Mouse (Mus musculus) intestine, embryonic 16.5 days (tissue): ENCODE results near the gene Snx29. TPM values are rescaled to one million over a fixed set of nuclear protein-coding genes. Genes with fewer than 3 reads are reported as not detected.

ENCODE experiments used
- ATAC-seq: fragments of 200-750 bp; cut with Nextera tagmentation; 2 replicates; pipeline ENCODE4 v1.8.0; 2017; ENCODE audit warnings: moderate TSS enrichment, moderate library complexity
- H3K27ac ChIP-seq: fragments of 300-500 bp; sonication (generic); 2 replicates; pipeline ENCODE4 v1.5.1; 2014; ENCODE audit warnings: mild to moderate bottlenecking, low read length
- H3K27me3 ChIP-seq: fragments of 300-500 bp; sonication (generic); replicated peaks from 2 replicates; pipeline ENCODE4 v1.6.1; 2014; ENCODE audit warnings: low read length, control low read depth, mixed read lengths; ENCODE audit not compliant: control insufficient read depth, insufficient read depth
- H3K36me3 ChIP-seq: fragments of 300-500 bp; sonication (generic); 2 replicates; pipeline ENCODE4 v1.6.1; 2014; ENCODE audit warnings: low read length, control low read depth; ENCODE audit not compliant: control insufficient read depth, insufficient read depth
- H3K4me1 ChIP-seq: fragments of 300-500 bp; sonication (generic); 2 replicates; pipeline ENCODE4 v1.6.1; 2014; ENCODE audit warnings: low read length, control low read depth, mixed read lengths; ENCODE audit not compliant: control insufficient read depth, insufficient read depth
- H3K4me2 ChIP-seq: fragments of 300-500 bp; sonication (generic); 2 replicates; pipeline ENCODE4 v1.6.1; 2014; ENCODE audit warnings: low read depth, low read length, control low read depth
- H3K4me3 ChIP-seq: fragments of 300-500 bp; sonication (generic); 2 replicates; pipeline ENCODE4 v1.5.1; 2014; ENCODE audit warnings: mild to moderate bottlenecking, low read length
- H3K9ac ChIP-seq: fragments of 300-500 bp; sonication (generic); 2 replicates; pipeline ENCODE4 v1.6.1; 2014; ENCODE audit warnings: low read depth, low read length
- H3K9me3 ChIP-seq: fragments of 300-500 bp; sonication (generic); 2 replicates; pipeline ENCODE4 v1.6.1; 2016; ENCODE audit warnings: low read length, control low read depth; ENCODE audit not compliant: control insufficient read depth
- WGBS: fragments of 180-500 bp; shearing (Covaris S2); extraction: QIAGEN DNeasy Blood & Tissue Kit; methylation state at CpG from one replicate; pipeline ENCODE4 v1.1.7; 2014; 5-methylcytosine and 5-hydroxymethylcytosine counted together
- polyA plus RNA-seq: library from polyadenylated mRNA; unstranded; fragments of >200 nt; fragmentation: Nextera tagmentation; extraction: Ambion mirVana; gene quantifications from 2 replicates; pipeline ENCODE4 v1.2.1, GENCODE M21; 2015

Snx29 gene
- polyA plus RNA-seq, 1 experiment from 2014 or later, result 6.3 TPM

DNA sequence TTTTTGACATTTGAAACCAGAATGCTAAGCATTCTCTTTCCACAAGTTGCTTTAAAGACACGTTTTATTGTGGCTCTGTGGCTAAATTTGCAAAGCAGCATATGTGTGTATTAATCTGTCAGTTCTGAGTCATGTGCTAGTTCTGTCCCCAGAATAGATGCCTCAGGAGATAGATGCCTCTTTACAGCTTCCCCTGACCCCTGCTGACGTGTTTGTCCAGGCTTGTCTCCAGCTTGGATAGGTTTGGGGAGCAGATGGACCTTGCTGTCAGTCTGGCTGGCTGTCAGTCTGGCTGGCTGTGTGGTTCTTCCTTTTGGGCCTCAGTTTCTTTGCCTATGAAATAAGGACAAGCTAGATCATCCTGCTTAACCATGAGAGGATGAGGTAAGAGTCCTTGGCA lies 292.9 kb downstream of the Snx29 start:
- Histone ChIP-seq H3K4me1 (no peaks in the 10 kb centered on the region; the same call in 1 of the 2 replicates), H3K4me2 (no peak overlapping the region), H3K27me3 (no peaks in the 10 kb centered on the region), H3K4me3 (no peak overlapping the region), H3K9me3 (no peaks in the 10 kb centered on the region), H3K36me3 (no peaks in the 10 kb centered on the region), H3K27ac (no peak overlapping the region), H3K9ac (no peak overlapping the region)
- no peak for ATAC-seq
- WGBS, result 71% methylated on average over 2 of the region's 2 CpGs

DNA sequence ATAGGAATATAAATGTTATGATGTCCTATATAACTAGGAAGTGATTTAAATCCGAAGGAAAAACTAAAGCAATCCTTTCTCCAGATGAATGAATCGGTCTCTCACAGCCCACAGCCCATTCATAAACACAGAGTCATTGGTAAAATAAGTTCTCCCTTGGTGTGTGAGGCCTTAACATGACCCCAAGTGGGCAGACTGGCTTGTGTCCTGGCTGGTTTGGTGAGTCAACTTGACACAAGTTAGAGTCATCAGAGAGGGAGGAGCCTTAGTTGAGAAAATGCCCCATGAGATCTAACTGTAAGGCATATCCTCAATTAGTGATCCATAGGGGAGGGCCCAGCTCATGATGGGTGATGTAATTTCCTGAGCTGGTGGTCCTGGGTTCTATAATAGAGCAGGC lies 297.2 kb downstream of the Snx29 start:
- Histone ChIP-seq H3K36me3 (no peaks in the 10 kb centered on the region), H3K27ac (no peak overlapping the region), H3K9me3 (no peaks in the 10 kb centered on the region), H3K9ac (no peak overlapping the region), H3K4me1 (no peaks in the 10 kb centered on the region), H3K4me2 (no peak overlapping the region), H3K27me3 (no peaks in the 10 kb centered on the region), H3K4me3 (no peak overlapping the region)
- ATAC-seq, result no peak
- WGBS, result 82% methylated on average over 2 of the region's 2 CpGs

DNA sequence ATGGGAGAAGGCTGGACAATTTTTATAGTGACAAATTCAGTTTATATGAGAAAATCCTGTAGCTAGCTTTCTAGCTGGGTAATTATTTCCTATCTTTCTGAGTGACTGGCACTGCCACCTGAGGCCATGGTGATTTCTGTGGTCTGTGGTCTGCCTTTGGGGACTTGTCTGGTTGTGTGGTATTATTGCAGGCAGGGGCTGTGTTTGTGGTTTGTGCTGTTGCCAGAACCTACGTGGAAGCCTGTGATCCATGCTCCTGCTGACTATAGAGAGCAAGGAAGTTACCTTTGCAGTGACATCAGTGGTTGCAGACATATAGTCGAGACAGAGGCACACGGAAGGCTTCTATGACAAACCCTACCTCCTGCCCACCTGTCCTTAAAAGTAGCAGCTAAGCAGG lies 298.3 kb downstream of the Snx29 start:
- WGBS, result 91% methylated on average over 3 of the region's 3 CpGs
- ATAC-seq, result no peak
- Histone ChIP-seq H3K4me2 (no peak overlapping the region), H3K9me3 (no peaks in the 10 kb centered on the region), H3K4me1 (no peaks in the 10 kb centered on the region), H3K4me3 (no peak overlapping the region), H3K9ac (no peak overlapping the region), H3K36me3 (no peaks in the 10 kb centered on the region), H3K27ac (no peak overlapping the region), H3K27me3 (no peaks in the 10 kb centered on the region)

DNA sequence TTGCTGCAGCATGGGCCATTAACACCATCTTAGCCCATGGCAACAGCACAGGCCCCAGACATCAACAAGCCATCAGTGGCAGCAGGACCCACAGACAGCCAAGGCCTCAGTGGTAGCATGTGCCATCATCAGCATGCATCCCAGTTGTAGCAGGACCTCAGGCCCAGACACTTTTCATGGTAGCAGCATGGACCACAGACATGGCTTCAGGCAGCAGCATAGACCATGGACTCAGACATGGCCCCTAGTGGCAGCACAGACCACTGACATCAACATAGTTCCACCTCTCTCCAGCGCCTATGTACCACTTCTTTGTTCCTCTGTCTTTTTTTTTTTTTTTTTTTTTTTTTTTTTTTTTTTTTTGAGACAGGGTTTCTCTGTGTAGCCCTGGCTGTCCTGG lies 299.0 kb downstream of the Snx29 start:
- no peaks in the 10 kb centered on the region for H3K27me3 ChIP-seq
- H3K27ac ChIP-seq, result no peak overlapping the region
- no peaks in the 10 kb centered on the region for H3K36me3 ChIP-seq
- WGBS, result 76% methylated on average over 1 of the region's 1 CpGs
- no peak overlapping the region for H3K4me3 ChIP-seq
- no peak for ATAC-seq
- H3K9ac ChIP-seq, result no peak overlapping the region
- no peaks in the 10 kb centered on the region for H3K9me3 ChIP-seq
- H3K4me2 ChIP-seq, result no peak overlapping the region
- H3K4me1 ChIP-seq, result no peaks in the 10 kb centered on the region

DNA sequence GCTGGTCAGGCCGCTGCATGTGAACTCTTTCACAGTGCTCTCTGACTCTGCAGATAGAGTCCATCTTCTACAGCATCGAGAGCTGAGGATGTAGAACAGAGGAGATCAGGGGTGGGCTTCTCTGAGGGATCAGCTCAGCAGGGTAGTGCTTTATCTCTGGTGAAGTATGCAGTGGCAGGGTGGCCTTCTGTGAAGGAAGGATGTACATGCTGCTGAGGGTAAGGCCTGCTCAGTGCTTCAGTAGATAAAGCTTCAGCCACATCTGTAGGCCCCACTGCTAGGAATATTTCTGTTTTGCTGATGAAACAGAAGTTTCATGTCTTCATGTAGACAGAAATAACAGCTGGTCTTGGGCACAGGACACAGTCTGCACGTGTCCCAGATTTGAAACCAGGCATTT lies 300.3 kb downstream of the Snx29 start:
- Histone ChIP-seq H3K9ac (no peak overlapping the region), H3K36me3 (no peaks in the 10 kb centered on the region), H3K4me2 (no peak overlapping the region), H3K27me3 (no peaks in the 10 kb centered on the region), H3K4me3 (no peak overlapping the region), H3K4me1 (no peaks in the 10 kb centered on the region), H3K27ac (no peak overlapping the region), H3K9me3 (no peaks in the 10 kb centered on the region)
- ATAC-seq, result no peak
- 76% methylated on average over 3 of the region's 3 CpGs for WGBS

DNA sequence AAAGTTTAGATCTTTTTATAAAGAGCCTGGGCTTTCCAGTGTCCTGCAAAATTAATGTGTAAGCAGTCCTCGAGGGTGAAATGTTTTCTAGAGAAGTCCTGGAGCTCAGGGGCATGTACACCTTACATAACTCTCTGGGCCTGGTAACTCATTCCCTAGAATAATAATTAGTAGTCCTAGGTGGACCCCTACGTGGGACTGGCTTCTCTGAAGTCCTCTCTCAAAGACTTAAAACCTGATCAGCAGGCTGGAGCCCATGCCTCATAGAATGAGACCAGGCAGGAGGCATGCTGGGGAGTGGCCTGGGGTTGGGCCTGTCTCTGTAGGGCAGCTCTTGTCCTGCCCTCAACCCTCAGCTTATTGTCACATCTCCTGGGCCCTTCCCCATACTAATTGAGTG lies 301.4 kb downstream of the Snx29 start:
- Histone ChIP-seq H3K4me2 (no peak overlapping the region), H3K9ac (no peak overlapping the region), H3K4me1 (no peaks in the 10 kb centered on the region), H3K9me3 (no peaks in the 10 kb centered on the region), H3K27ac (no peak overlapping the region), H3K36me3 (no peaks in the 10 kb centered on the region), H3K27me3 (no peaks in the 10 kb centered on the region), H3K4me3 (no peak overlapping the region)
- WGBS, result 60% methylated on average over 2 of the region's 2 CpGs
- no peak for ATAC-seq

DNA sequence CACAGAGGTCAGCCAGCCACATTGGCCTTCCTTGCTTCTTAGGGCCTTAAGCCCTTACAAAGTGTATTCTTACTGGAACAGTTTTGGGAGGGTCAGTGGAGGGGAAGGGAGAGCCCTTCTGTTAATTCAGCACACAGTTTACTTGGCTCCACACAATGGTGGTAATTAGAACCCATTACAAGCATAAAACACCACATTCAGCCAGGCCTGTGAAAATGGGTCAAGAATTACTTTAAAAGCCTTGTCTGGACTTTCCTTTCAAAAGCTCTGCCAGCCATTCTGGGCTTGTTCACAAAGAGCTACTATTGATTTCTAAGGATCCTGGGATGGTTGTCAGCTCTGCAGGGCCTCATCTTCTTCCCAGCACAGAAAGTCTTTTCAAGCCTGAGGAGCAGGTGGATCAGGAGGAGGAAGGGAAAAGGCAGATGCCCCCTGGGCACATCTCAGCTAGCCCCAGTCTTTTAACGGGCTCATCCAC lies 303.3 kb downstream of the Snx29 start:
- H3K4me3 ChIP-seq, result no peak overlapping the region
- H3K36me3 ChIP-seq, result no peaks in the 10 kb centered on the region
- H3K27ac ChIP-seq, result no peak overlapping the region
- no peak overlapping the region for H3K9ac ChIP-seq
- no peaks in the 10 kb centered on the region for H3K9me3 ChIP-seq
- ATAC-seq, result no peak
- no peak overlapping the region for H3K4me2 ChIP-seq
- no peaks in the 10 kb centered on the region for H3K4me1 ChIP-seq
- WGBS, result 83% methylated on average over 1 of the region's 1 CpGs
- H3K27me3 ChIP-seq, result no peaks in the 10 kb centered on the region

DNA sequence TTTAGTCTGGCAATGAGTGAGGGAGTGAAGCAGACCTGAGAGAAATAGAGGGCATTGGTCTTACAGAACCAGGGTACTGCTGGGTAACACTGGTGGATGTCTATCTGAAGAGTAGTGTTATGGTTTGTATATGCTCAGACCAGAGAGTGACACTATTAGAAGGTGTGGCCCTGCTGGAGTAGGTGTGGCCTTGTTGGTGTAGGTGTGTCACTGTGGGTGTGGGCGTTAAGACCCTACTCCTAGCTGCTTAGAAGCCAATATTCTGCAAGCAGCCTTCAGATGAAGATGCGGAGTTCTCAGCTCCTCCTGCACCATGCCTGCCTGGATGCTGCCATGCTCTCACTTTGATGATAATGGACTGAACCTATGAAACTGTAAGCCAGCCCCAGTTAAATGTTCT lies 303.9 kb downstream of the Snx29 start:
- Histone ChIP-seq H3K27ac (no peak overlapping the region), H3K9me3 (no peaks in the 10 kb centered on the region), H3K4me3 (no peak overlapping the region), H3K36me3 (no peaks in the 10 kb centered on the region), H3K4me2 (no peak overlapping the region), H3K4me1 (no peaks in the 10 kb centered on the region), H3K27me3 (no peaks in the 10 kb centered on the region), H3K9ac (no peak overlapping the region)
- no peak for ATAC-seq
- WGBS, result 73% methylated on average over 2 of the region's 2 CpGs

DNA sequence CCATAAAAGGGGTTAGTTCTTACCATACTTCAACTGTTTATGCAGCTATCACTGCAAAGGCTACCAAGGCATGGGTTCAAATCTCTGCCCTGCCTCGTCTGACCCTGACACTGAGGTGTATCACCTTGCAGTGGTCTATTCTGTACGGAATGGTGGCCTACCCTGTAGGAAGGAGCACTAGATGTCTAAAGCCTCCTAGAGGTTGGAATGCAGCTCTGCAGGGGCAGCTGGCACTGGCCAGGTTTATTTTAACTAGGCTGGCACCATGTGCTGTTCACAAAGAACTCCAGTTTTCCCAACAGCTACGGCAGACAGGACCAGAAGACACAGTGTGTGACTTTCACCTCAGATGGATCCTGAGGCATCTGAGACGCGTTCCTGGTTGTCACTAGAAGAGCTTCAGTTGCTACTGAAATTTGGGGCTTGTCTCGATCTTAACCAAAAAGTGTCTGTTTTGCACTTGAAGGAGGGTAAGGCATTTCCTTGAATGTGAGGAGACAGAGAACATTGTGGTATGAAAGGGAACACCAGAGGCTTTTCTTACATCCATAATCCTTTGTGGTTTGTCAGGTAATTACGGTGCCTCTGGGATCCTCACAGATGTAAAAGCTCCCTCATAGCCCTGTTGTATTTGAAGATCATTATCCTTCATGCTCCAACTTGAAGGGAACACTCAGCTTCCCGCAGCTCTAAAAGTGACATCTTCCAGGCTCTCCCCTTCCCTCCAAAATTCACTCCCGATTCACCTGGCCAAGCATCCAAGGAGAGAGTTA lies 305.3 kb downstream of the Snx29 start:
- H3K36me3 ChIP-seq, result no peaks in the 10 kb centered on the region
- no peaks in the 10 kb centered on the region for H3K4me1 ChIP-seq
- no peak for ATAC-seq
- 80% methylated on average over 9 of the region's 9 CpGs for WGBS
- no peaks in the 10 kb centered on the region for H3K9me3 ChIP-seq
- H3K4me2 ChIP-seq, result no peak overlapping the region
- H3K27me3 ChIP-seq, result no peaks in the 10 kb centered on the region
- no peak overlapping the region for H3K4me3 ChIP-seq
- no peak overlapping the region for H3K9ac ChIP-seq
- no peak overlapping the region for H3K27ac ChIP-seq

DNA sequence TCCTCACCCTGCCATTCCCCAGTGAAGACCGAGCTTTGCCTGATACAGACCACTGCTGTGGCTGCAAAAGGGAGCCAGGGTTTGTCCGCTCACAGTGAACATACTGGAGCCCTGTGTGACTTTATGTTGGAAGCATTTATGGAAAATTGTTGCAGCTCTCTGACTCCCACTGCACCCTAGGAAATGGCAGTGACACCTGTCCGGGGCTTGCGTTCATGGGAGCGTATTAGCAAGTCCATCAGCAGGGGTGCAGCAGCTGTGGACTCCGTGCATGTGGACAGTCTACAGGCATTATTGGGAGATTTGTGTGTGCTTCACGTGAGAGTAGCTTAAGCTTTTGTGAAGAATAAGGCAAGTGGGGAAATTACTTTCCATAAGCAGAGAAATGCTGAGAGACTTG lies 307.0 kb downstream of the Snx29 start:
- Histone ChIP-seq H3K9me3 (no peaks in the 10 kb centered on the region), H3K9ac (no peak overlapping the region), H3K4me2 (no peak overlapping the region), H3K36me3 (no peaks in the 10 kb centered on the region), H3K4me1 (no peaks in the 10 kb centered on the region), H3K27me3 (no peaks in the 10 kb centered on the region), H3K4me3 (no peak overlapping the region), H3K27ac (no peak overlapping the region)
- WGBS, result 87% methylated on average over 7 of the region's 7 CpGs
- no peak for ATAC-seq
